Mouse (Mus musculus) midbrain, embryonic 13.5 days (tissue): ENCODE data around the gene Trim30a. TPM values are rescaled to one million over a fixed set of nuclear protein-coding genes. Genes with fewer than 3 reads are reported as not detected.

ENCODE experiments used
- ATAC-seq: fragments of 200-750 bp; cut with Nextera tagmentation; 2 replicates; pipeline ENCODE4 v1.8.0; 2017; ENCODE audit warnings: mild to moderate bottlenecking, moderate TSS enrichment, moderate library complexity
- H3K27ac ChIP-seq: fragments of 300-500 bp; sonication (generic); 2 replicates; pipeline ENCODE4 v1.5.1; 2015; ENCODE audit warnings: inconsistent platforms, mild to moderate bottlenecking, moderate library complexity
- H3K27me3 ChIP-seq: fragments of 300-500 bp; sonication (generic); 2 replicates; pipeline ENCODE4 v1.6.1; 2015; ENCODE audit warnings: mild to moderate bottlenecking, inconsistent platforms
- H3K36me3 ChIP-seq: fragments of 300-500 bp; sonication (generic); 2 replicates; pipeline ENCODE4 v1.6.1; 2015; ENCODE audit warnings: mild to moderate bottlenecking, inconsistent platforms
- H3K4me1 ChIP-seq: fragments of 300-500 bp; sonication (generic); replicated peaks from 2 replicates; pipeline ENCODE4 v1.6.1; 2015; ENCODE audit warnings: inconsistent platforms
- H3K4me2 ChIP-seq: fragments of 300-500 bp; sonication (generic); replicated peaks from 2 replicates; pipeline ENCODE4 v1.6.1; 2015; ENCODE audit warnings: moderate library complexity, mild to moderate bottlenecking, inconsistent platforms
- H3K4me3 ChIP-seq: fragments of 300-500 bp; sonication (generic); replicated peaks from 2 replicates; pipeline ENCODE4 v1.5.1; 2015; ENCODE audit warnings: mild to moderate bottlenecking, inconsistent platforms
- H3K9ac ChIP-seq: fragments of 300-500 bp; sonication (generic); replicated peaks from 2 replicates; pipeline ENCODE4 v1.6.1; 2015; ENCODE audit warnings: mild to moderate bottlenecking, inconsistent platforms
- H3K9me3 ChIP-seq: fragments of 300-500 bp; sonication (generic); 2 replicates; pipeline ENCODE4 v1.6.1; 2016; ENCODE audit warnings: mild to moderate bottlenecking, inconsistent platforms
- polyA plus RNA-seq: library from polyadenylated mRNA; unstranded; fragments of >200 nt; fragmentation: Nextera tagmentation; extraction: Ambion mirVana; gene quantifications from 2 replicates; pipeline ENCODE4 v1.2.1, GENCODE M21; 2015

Trim30a gene
- polyA plus RNA-seq, 1 experiment from 2014 or later, result 0.26 TPM

DNA sequence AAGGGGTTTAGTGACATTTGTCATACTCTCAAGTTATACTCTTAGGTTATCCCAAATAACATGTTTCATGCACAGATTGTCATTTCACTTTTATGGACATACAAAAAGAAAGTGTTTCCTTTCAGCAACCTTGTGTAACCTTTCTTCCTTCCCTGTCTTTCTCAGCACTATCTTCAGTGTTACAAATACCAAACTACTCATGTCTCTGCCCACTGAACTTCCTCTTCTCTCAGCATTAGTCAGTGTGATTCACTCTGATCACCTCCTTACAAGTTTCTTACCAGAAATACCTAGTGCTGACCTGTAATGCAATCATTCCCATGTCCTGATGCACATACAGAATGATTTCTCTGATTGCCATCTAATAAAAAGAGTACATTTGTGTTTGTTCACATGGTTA, 98.7 kb downstream of the Trim30a start:
- no peaks in the 10 kb centered on the region for H3K9me3 ChIP-seq
- H3K4me2 ChIP-seq, result no peak overlapping the region
- no peak overlapping the region for H3K27ac ChIP-seq
- no peak for ATAC-seq
- H3K36me3 ChIP-seq, result no peaks in the 10 kb centered on the region
- H3K4me3 ChIP-seq, result no peak overlapping the region
- H3K4me1 ChIP-seq, result no peaks in the 10 kb centered on the region
- H3K9ac ChIP-seq, result no peak overlapping the region
- H3K27me3 ChIP-seq, result no peaks in the 10 kb centered on the region

Other genes starting within 250 kb of the Trim30a start
- 0.32 and 0.59 TPM in 2 replicates for gene Trim6, start 246.4 kb downstream of the Trim30a start, polyA plus RNA-seq
- 0.46 and 0.75 TPM in 2 replicates for gene Trim34a, start 220.7 kb downstream of the Trim30a start, polyA plus RNA-seq
- not detected in 2 replicates for gene Trim5, start 177.1 kb downstream of the Trim30a start, polyA plus RNA-seq
- 1.4 and 2.0 TPM in 2 replicates for gene Trim12a, start 149.7 kb downstream of the Trim30a start, polyA plus RNA-seq
- not detected in 2 replicates for gene Trim34b, start 135.7 kb downstream of the Trim30a start, polyA plus RNA-seq
- 1.1 and 1.5 TPM in 2 replicates for gene Trim12c, start 111.8 kb downstream of the Trim30a start, polyA plus RNA-seq
- gene Trim30b, start 95.3 kb downstream of the Trim30a start, polyA plus RNA-seq, result not detected in 2 replicates
- not detected in 2 replicates for gene Trim30c, start 64.4 kb downstream of the Trim30a start, polyA plus RNA-seq
- 0.05 and 0.27 TPM in 2 replicates for gene Trim30d, start 42.7 kb upstream of the Trim30a start, polyA plus RNA-seq
- not detected in 2 replicates for gene Olfr651, start 84.9 kb upstream of the Trim30a start, polyA plus RNA-seq
- not detected in 2 replicates for gene Olfr652, start 95.7 kb upstream of the Trim30a start, polyA plus RNA-seq
- not detected in 2 replicates for gene Olfr653, start 112.1 kb upstream of the Trim30a start, polyA plus RNA-seq
- not detected in 2 replicates for gene Olfr654, start 121.8 kb upstream of the Trim30a start, polyA plus RNA-seq
- gene Olfr655, start 136.6 kb upstream of the Trim30a start, polyA plus RNA-seq, result not detected in 2 replicates
- not detected in 2 replicates for gene Olfr656, start 148.8 kb upstream of the Trim30a start, polyA plus RNA-seq
- not detected in 2 replicates for gene Olfr657, start 159.6 kb upstream of the Trim30a start, polyA plus RNA-seq
- gene Olfr658, start 182.1 kb upstream of the Trim30a start, polyA plus RNA-seq, result 0.06 and 0.11 TPM in 2 replicates
- gene Olfr659, start 201.6 kb upstream of the Trim30a start, polyA plus RNA-seq, result not detected in 2 replicates
- not detected in 2 replicates for gene Olfr661, start 221.3 kb upstream of the Trim30a start, polyA plus RNA-seq